ENCODE assay signal across 16 mouse cellular contexts in the genomic region with DNA sequence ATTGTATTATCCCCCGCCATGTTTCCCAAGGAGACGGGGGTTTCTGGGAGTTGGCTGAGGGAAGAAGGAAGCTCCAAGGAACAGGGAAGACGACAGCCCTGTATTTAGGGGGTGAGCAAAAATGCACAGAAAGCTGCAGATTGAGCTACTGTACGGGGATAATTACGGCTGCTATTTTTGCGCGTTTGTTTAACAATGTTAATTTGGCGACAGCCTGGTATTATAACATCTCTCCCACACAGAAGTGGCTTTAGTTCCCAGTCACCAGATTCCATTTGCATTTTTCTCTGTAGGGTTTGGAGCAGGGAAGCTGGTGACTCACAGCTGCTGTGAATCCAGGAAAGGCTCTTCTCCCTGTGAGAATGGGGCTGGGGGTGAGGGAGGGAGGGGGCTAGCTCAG. TPM values are rescaled to one million over a fixed set of nuclear protein-coding genes. Genes with fewer than 3 reads are reported as not detected.
A peak's percentile ranks its signal among the peaks of the same experiment; 100 is the strongest.
DNase-seq lines count a peak whose midpoint lies in the region; ATAC-seq and TF ChIP-seq lines count a peak whose summit lies in the region.
"Had no signal": no experiment of that assay in that cellular context is flagged by ENCODE, and none has a peak within 500 bp of the region (broad histone marks: within the 10 kb centered on the region; RNA-seq: fewer than 3 reads in every experiment).

No protein-coding gene starts in this region.

- DNase-seq in layer of hippocampus, adult 18-20 months (ENCODE audit: low spot score in 2 of 2) = peak; percentile 45 to 81
- no peak for DNase-seq in layer of hippocampus, adult 9-10 months (ENCODE audit: low spot score)
- peak; percentile 80 for DNase-seq in layer of hippocampus, adult 9-11 months
- peak; percentile 67 to 85 for DNase-seq in right cerebral cortex, postnatal 10 days (ENCODE audit: low spot score in 2 of 2)
- DNase-seq in testis, postnatal 10 days (ENCODE audit: low spot score) = no peak
- DNase-seq in gastrocnemius, adult 8-10 months (ENCODE audit: low spot score in 2 of 2) = no peak
- no peak for DNase-seq in liver, postnatal 0 days
- DNase-seq: cerebellum, adult 9-10 months; heart, adult 2 months; heart, postnatal 14 days had no signal

- no peak overlapping the region for H3K9ac ChIP-seq in forebrain, embryonic 15.5 days (replicated peaks)
- H3K9ac ChIP-seq in liver, postnatal 0 days (replicated peaks) = no peak overlapping the region

- H3K27me3 ChIP-seq in forebrain, embryonic 15.5 days = no peaks in the 10 kb centered on the region
- no peaks in the 10 kb centered on the region for H3K27me3 ChIP-seq in liver, postnatal 0 days (ENCODE audit: insufficient read depth, low read length)

- 48% methylated on average over 8 of the region's 8 CpGs for WGBS in forebrain, embryonic 15.5 days
- 70% methylated on average over 8 of the region's 8 CpGs for WGBS in liver, postnatal 0 days (ENCODE audit: insufficient replicate concordance)

- H3K9me3 ChIP-seq in forebrain, embryonic 15.5 days = no peaks in the 10 kb centered on the region
- H3K9me3 ChIP-seq in liver, postnatal 0 days (ENCODE audit: low read length) = no peaks in the 10 kb centered on the region
- H3K9me3 ChIP-seq: embryonic facial prominence, embryonic 10.5 days had no signal

- no peak for TF ChIP-seq EP300 in liver, postnatal 0 days (IDR thresholded peaks at IDR 0.05; ENCODE audit: low read depth)

- TF ChIP-seq CTCF in liver, postnatal 0 days (IDR thresholded peaks at IDR 0.05; ENCODE audit: low read depth) = no peak

- H3K4me3 ChIP-seq in forebrain, embryonic 15.5 days = no peak overlapping the region
- H3K4me3 ChIP-seq in liver, postnatal 0 days (ENCODE audit: low read depth, low read length) = no peak overlapping the region
- H3K4me3 ChIP-seq: embryonic facial prominence, embryonic 10.5 days; heart, adult 2 months had no signal

- H3K4me2 ChIP-seq in forebrain, embryonic 15.5 days (replicated peaks) = no peak overlapping the region
- no peak overlapping the region for H3K4me2 ChIP-seq in liver, postnatal 0 days (ENCODE audit: low read depth, low read length)
- H3K4me2 ChIP-seq: liver, embryonic 11.5 days; midbrain, embryonic 11.5 days had no signal

- peak overlapping the region; percentile 76 for H3K27ac ChIP-seq in forebrain, embryonic 15.5 days (replicated peaks)
- H3K27ac ChIP-seq in liver, postnatal 0 days (ENCODE audit: low read depth) = no peak overlapping the region
- H3K27ac ChIP-seq: embryonic facial prominence, embryonic 10.5 days; heart, adult 2 months had no signal

- H3K36me3 ChIP-seq in forebrain, embryonic 15.5 days = no peaks in the 10 kb centered on the region
- no peaks in the 10 kb centered on the region for H3K36me3 ChIP-seq in liver, postnatal 0 days (replicated peaks; ENCODE audit: insufficient read depth, low read length)
- H3K36me3 ChIP-seq: embryonic facial prominence, embryonic 10.5 days had no signal

- peak; percentile 67 for ATAC-seq in forebrain, embryonic 15.5 days (replicated peaks)
- no peak for ATAC-seq in liver, postnatal 0 days
- ATAC-seq: intestine, embryonic 16.5 days; lung, postnatal 0 days had no signal

- peaks cover 10% of the 10 kb centered on the region for H3K4me1 ChIP-seq in forebrain, embryonic 15.5 days
- H3K4me1 ChIP-seq in liver, postnatal 0 days (ENCODE audit: insufficient read depth) = no peaks in the 10 kb centered on the region
- H3K4me1 ChIP-seq: embryonic facial prominence, embryonic 10.5 days had no signal

RNA-seq across cellular contexts. Expression of gene Cacng5, which starts 47.3 kb away (rescaled TPM):
- total RNA-seq in layer of hippocampus, adult 18-20 months (2021) = 10 to 100 TPM; 11.0 to 13.2 TPM
- polyA plus RNA-seq in forebrain, embryonic 15.5 days (2015; fragmentation: Nextera tagmentation; extraction: Ambion mirVana) = 5.6 and 7.2 TPM in 2 replicates
- total RNA-seq in gastrocnemius, adult 8-10 months (2022) = not detected
- polyA plus RNA-seq in liver, postnatal 0 days (2015; fragmentation: Nextera tagmentation; extraction: Ambion mirVana) = not detected in 2 replicates
- total RNA-seq: heart, adult 2 months had no signal
- polyA plus RNA-seq: lung, postnatal 0 days had no signal

Comparison
In these comparisons a context has a peak if more than half of its experiments do, and no peak if none do; other contexts are left out.
1. DNase-seq: peak in layer of hippocampus, adult 18-20 months (2 of 2), layer of hippocampus, adult 9-11 months (single experiment) and right cerebral cortex, postnatal 10 days (2 of 2); none in layer of hippocampus, adult 9-10 months (single experiment), testis, postnatal 10 days (single experiment), gastrocnemius, adult 8-10 months (0 of 2) and liver, postnatal 0 days (single experiment).
2. RNA of gene Cacng5, which starts 47.3 kb away (total RNA-seq): 11.0 to 13.2 TPM in layer of hippocampus, adult 18-20 months; not detected in gastrocnemius, adult 8-10 months; every median in the first group is over 10 times any median in the second.